Mouse (Mus musculus) midbrain, embryonic 16.5 days (tissue): ENCODE results near the gene Map3k9. TPM values are rescaled to one million over a fixed set of nuclear protein-coding genes. Genes with fewer than 3 reads are reported as not detected.

Experiments
- ATAC-seq: fragments of 200-750 bp; cut with Nextera tagmentation; 2 replicates; pipeline ENCODE4 v1.8.0; 2017; ENCODE audit warnings: moderate TSS enrichment
- H3K27ac ChIP-seq: fragments of 300-500 bp; sonication (generic); 2 replicates; pipeline ENCODE4 v1.5.1; 2014; ENCODE audit warnings: mild to moderate bottlenecking, low read length, mixed read lengths
- H3K27me3 ChIP-seq: fragments of 300-500 bp; sonication (generic); 2 replicates; pipeline ENCODE4 v1.6.1; 2014; ENCODE audit warnings: low read depth, low read length, mixed read lengths; ENCODE audit not compliant: control insufficient read depth, insufficient read depth
- H3K36me3 ChIP-seq: fragments of 300-500 bp; sonication (generic); 2 replicates; pipeline ENCODE4 v1.6.1; 2014; ENCODE audit warnings: mild to moderate bottlenecking, low read length, moderate library complexity, mixed read lengths; ENCODE audit not compliant: control insufficient read depth, insufficient read depth
- H3K4me1 ChIP-seq: fragments of 300-500 bp; sonication (generic); 2 replicates; pipeline ENCODE4 v1.6.1; 2014; ENCODE audit warnings: mild to moderate bottlenecking, low read length, mixed read lengths; ENCODE audit not compliant: control insufficient read depth, insufficient read depth
- H3K4me2 ChIP-seq: fragments of 300-500 bp; sonication (generic); 2 replicates; pipeline ENCODE4 v1.6.1; 2014; ENCODE audit warnings: mild to moderate bottlenecking, low read length, mixed read lengths
- H3K4me3 ChIP-seq: fragments of 300-500 bp; sonication (generic); 2 replicates; pipeline ENCODE4 v1.5.1; 2014; ENCODE audit warnings: low read depth, mild to moderate bottlenecking, low read length, moderate library complexity, mixed read lengths
- H3K9ac ChIP-seq: fragments of 300-500 bp; sonication (generic); 2 replicates; pipeline ENCODE4 v1.6.1; 2014; ENCODE audit warnings: low read depth, low read length, mixed read lengths
- H3K9me3 ChIP-seq: fragments of 300-500 bp; sonication (generic); replicated peaks from 2 replicates; pipeline ENCODE4 v1.6.1; 2014; ENCODE audit warnings: mild to moderate bottlenecking, low read length, mixed read lengths; ENCODE audit not compliant: control insufficient read depth, poor library complexity, severe bottlenecking
- WGBS: fragments of 180-500 bp; shearing (Covaris S2); extraction: QIAGEN DNeasy Blood & Tissue Kit; methylation state at CpG from one replicate; pipeline ENCODE4 v1.1.7; 2014; 5-methylcytosine and 5-hydroxymethylcytosine counted together
- polyA plus RNA-seq: library from polyadenylated mRNA; unstranded; fragments of >200 nt; fragmentation: Nextera tagmentation; extraction: Ambion mirVana; gene quantifications from 2 replicates; pipeline ENCODE4 v1.2.1, GENCODE M21; 2015

Map3k9 gene
- polyA plus RNA-seq, 1 experiment from 2014 or later = 8.4 TPM

GRCm38 (mm10) chr12:81810417-81810816 is 29.4 kb upstream of the Map3k9 start:
- H3K4me3 ChIP-seq = no peak overlapping the region
- H3K27me3 ChIP-seq = no peaks in the 10 kb centered on the region
- no peak overlapping the region for H3K27ac ChIP-seq
- no peak for ATAC-seq
- H3K4me1 ChIP-seq = peaks cover 17% of the 10 kb centered on the region
- H3K9me3 ChIP-seq = no peaks in the 10 kb centered on the region
- WGBS = 33% methylated on average over 8 of the region's 8 CpGs
- no peaks in the 10 kb centered on the region for H3K36me3 ChIP-seq
- no peak overlapping the region for H3K9ac ChIP-seq
- no peak overlapping the region for H3K4me2 ChIP-seq

GRCm38 (mm10) chr12:81808596-81808995 is 27.6 kb upstream of the Map3k9 start:
- ATAC-seq = no peak
- WGBS = 25% methylated on average over 2 of the region's 2 CpGs
- no peaks in the 10 kb centered on the region for H3K36me3 ChIP-seq
- H3K27me3 ChIP-seq = no peaks in the 10 kb centered on the region
- no peak overlapping the region for H3K4me3 ChIP-seq
- peaks cover 17% of the 10 kb centered on the region for H3K4me1 ChIP-seq
- no peak overlapping the region for H3K9ac ChIP-seq
- H3K27ac ChIP-seq = no peak overlapping the region
- H3K4me2 ChIP-seq = no peak overlapping the region
- H3K9me3 ChIP-seq = no peaks in the 10 kb centered on the region

- Histone ChIP-seq H3K4me1 (peaks cover 17% of the 10 kb centered on the region), H3K27ac (no peak overlapping the region), H3K4me2 (peak overlapping the region; percentile 49; the same call in 1 of the 2 replicates), H3K27me3 (no peaks in the 10 kb centered on the region), H3K9ac (no peak overlapping the region), H3K9me3 (no peaks in the 10 kb centered on the region), H3K36me3 (no peaks in the 10 kb centered on the region), H3K4me3 (no peak overlapping the region)
- 11% methylated on average over 11 of the region's 11 CpGs for WGBS
- no peak; the same call in 1 of the 2 replicates for ATAC-seq
Observed at GRCm38 (mm10) chr12:81807953-81808352, 27.0 kb upstream of the Map3k9 start.

- Histone ChIP-seq H3K9me3 (no peaks in the 10 kb centered on the region), H3K9ac (no peak overlapping the region), H3K27me3 (no peaks in the 10 kb centered on the region), H3K4me1 (peaks cover 17% of the 10 kb centered on the region), H3K4me2 (peak overlapping the region; percentile 49), H3K36me3 (no peaks in the 10 kb centered on the region), H3K27ac (no peak overlapping the region), H3K4me3 (0 out of 2 replicates have a peak overlapping the region, but pooled peaks have one; percentile 3)
- ATAC-seq = no peak
- 2% methylated on average over 7 of the region's 7 CpGs for WGBS
Observed at GRCm38 (mm10) chr12:81807529-81807837, 26.5 kb upstream of the Map3k9 start.

- no peak overlapping the region for H3K9ac ChIP-seq
- peak; percentile 34; the same call in 1 of the 2 replicates for ATAC-seq
- 16% methylated on average over 17 of the region's 17 CpGs for WGBS
Observed at GRCm38 (mm10) chr12:81806759-81807528, 26.0 kb upstream of the Map3k9 start.

GRCm38 (mm10) chr12:81806114-81806513 is 25.1 kb upstream of the Map3k9 start:
- ATAC-seq = no peak
- 81% methylated on average over 5 of the region's 5 CpGs for WGBS
- Histone ChIP-seq H3K9ac (no peak overlapping the region), H3K27ac (no peak overlapping the region), H3K36me3 (no peaks in the 10 kb centered on the region), H3K27me3 (no peaks in the 10 kb centered on the region), H3K9me3 (no peaks in the 10 kb centered on the region), H3K4me3 (no peak overlapping the region), H3K4me1 (peaks cover 17% of the 10 kb centered on the region), H3K4me2 (no peak overlapping the region)

More at GRCm38 (mm10) chr12:81806759-81807528, 26.0 kb upstream of the Map3k9 start:
- Histone ChIP-seq H3K4me2 (peak overlapping the region; percentile 49), H3K27ac (peak overlapping the region; percentile 26; the same call in 1 of the 2 replicates), H3K36me3 (no peaks in the 10 kb centered on the region), H3K4me3 (0 out of 2 replicates have a peak overlapping the region, but pooled peaks have one; percentile 3), H3K9me3 (no peaks in the 10 kb centered on the region), H3K27me3 (no peaks in the 10 kb centered on the region), H3K4me1 (peaks cover 17% of the 10 kb centered on the region)

GRCm38 (mm10) chr12:81803803-81804202 is 22.8 kb upstream of the Map3k9 start:
- no peaks in the 10 kb centered on the region for H3K27me3 ChIP-seq
- H3K36me3 ChIP-seq = no peaks in the 10 kb centered on the region
- WGBS = 42% methylated on average over 7 of the region's 7 CpGs
- H3K4me2 ChIP-seq = no peak overlapping the region
- no peaks in the 10 kb centered on the region for H3K9me3 ChIP-seq
- H3K4me3 ChIP-seq = no peak overlapping the region
- no peak for ATAC-seq
- no peak overlapping the region for H3K9ac ChIP-seq
- peaks cover 17% of the 10 kb centered on the region for H3K4me1 ChIP-seq
- no peak overlapping the region for H3K27ac ChIP-seq

- no peak overlapping the region for H3K4me3 ChIP-seq
- no peaks in the 10 kb centered on the region for H3K36me3 ChIP-seq
- no peaks in the 10 kb centered on the region for H3K27me3 ChIP-seq
- H3K27ac ChIP-seq = no peak overlapping the region
- 95% methylated on average over 3 of the region's 3 CpGs for WGBS
- H3K4me2 ChIP-seq = no peak overlapping the region
- no peak for ATAC-seq
- no peaks in the 10 kb centered on the region for H3K9me3 ChIP-seq
- H3K4me1 ChIP-seq = peaks cover 15% of the 10 kb centered on the region
- no peak overlapping the region for H3K9ac ChIP-seq
Observed at GRCm38 (mm10) chr12:81803016-81803415, 22.0 kb upstream of the Map3k9 start.

GRCm38 (mm10) chr12:81801134-81801533 is 20.2 kb upstream of the Map3k9 start:
- 87% methylated on average over 9 of the region's 9 CpGs for WGBS
- H3K27me3 ChIP-seq = no peaks in the 10 kb centered on the region
- no peak overlapping the region for H3K9ac ChIP-seq
- H3K9me3 ChIP-seq = no peaks in the 10 kb centered on the region
- no peak overlapping the region for H3K27ac ChIP-seq
- no peak overlapping the region for H3K4me2 ChIP-seq
- no peak for ATAC-seq
- H3K36me3 ChIP-seq = no peaks in the 10 kb centered on the region
- H3K4me3 ChIP-seq = no peak overlapping the region
- no peaks in the 10 kb centered on the region for H3K4me1 ChIP-seq
